Comparison of ENCODE assay signal across 13 mouse cellular contexts in genomic region chr6:144753225-144753962, GRCm38 (mm10). TPM values are rescaled to one million over a fixed set of nuclear protein-coding genes. Genes with fewer than 3 reads are reported as not detected.
DNase-seq lines count a peak whose midpoint lies in the region; ATAC-seq and TF ChIP-seq lines count a peak whose summit lies in the region.
"Had no signal": no experiment of that assay in that cellular context is flagged by ENCODE, and none has a peak within 500 bp of the region (broad histone marks: within the 10 kb centered on the region; RNA-seq: fewer than 3 reads in every experiment).

No protein-coding gene starts in this region.

- no peak for DNase-seq in intestine, embryonic 14.5 days (ENCODE audit: low spot score)
- no peak for DNase-seq in lung, postnatal 0 days (ENCODE audit: low spot score)
- DNase-seq in lung, adult 2 months, result no peak
- DNase-seq in layer of hippocampus, adult 9-11 months, result peak; percentile 31
- no peak for DNase-seq in gastrocnemius, postnatal 25 days
- no peak for DNase-seq in kidney, adult 8-10 months
- DNase-seq: cerebellum, adult 11-12 months; retina, postnatal 1 day had no signal

- no peaks in the 10 kb centered on the region for H3K27me3 ChIP-seq in intestine, embryonic 14.5 days (replicated peaks; ENCODE audit: control insufficient read depth, insufficient read depth, low read length)
- no peaks in the 10 kb centered on the region for H3K27me3 ChIP-seq in intestine, postnatal 0 days (replicated peaks; ENCODE audit: control insufficient read depth, insufficient read depth, low read length)
- H3K27me3 ChIP-seq in lung, postnatal 0 days (replicated peaks; ENCODE audit: insufficient read depth, low read length), result no peaks in the 10 kb centered on the region
- H3K27me3 ChIP-seq in stomach, embryonic 16.5 days (ENCODE audit: control insufficient read depth, insufficient read depth, low read length), result no peaks in the 10 kb centered on the region
- H3K27me3 ChIP-seq: midbrain, embryonic 13.5 days; neural tube, embryonic 12.5 days had no signal

- no peak for TF ChIP-seq CTCF in intestine, postnatal 0 days (IDR thresholded peaks at IDR 0.05; ENCODE audit: low read depth)
- TF ChIP-seq CTCF in lung, postnatal 0 days (IDR thresholded peaks at IDR 0.05), result no peak
- TF ChIP-seq CTCF in lung, adult 2 months (IDR thresholded peaks at IDR 0.05; ENCODE audit: insufficient read depth, low read length), result no peak

- no peak for TF ChIP-seq POLR2A in lung, adult 2 months (IDR thresholded peaks at IDR 0.05; ENCODE audit: borderline replicate concordance, extremely low read depth, low read depth, low read length)

- peak overlapping the region; percentile 64; the same call in 1 of the 2 replicates for H3K27ac ChIP-seq in intestine, embryonic 14.5 days (ENCODE audit: low read depth)
- no peak overlapping the region for H3K27ac ChIP-seq in intestine, postnatal 0 days (ENCODE audit: low read depth, low read length)
- H3K27ac ChIP-seq in lung, postnatal 0 days (ENCODE audit: low read length), result peak overlapping the region; percentile 54
- peak overlapping the region; percentile 44; the same call in 1 of the 2 replicates for H3K27ac ChIP-seq in stomach, embryonic 16.5 days (ENCODE audit: low read length)
- H3K27ac ChIP-seq: midbrain, embryonic 13.5 days; neural tube, embryonic 12.5 days had no signal

- no peak overlapping the region for H3K4me2 ChIP-seq in intestine, embryonic 14.5 days (ENCODE audit: low read length)
- no peak overlapping the region for H3K4me2 ChIP-seq in intestine, postnatal 0 days (replicated peaks; ENCODE audit: low read depth)
- no peak overlapping the region for H3K4me2 ChIP-seq in lung, postnatal 0 days (replicated peaks; ENCODE audit: low read depth, low read length)
- no peak overlapping the region for H3K4me2 ChIP-seq in stomach, embryonic 16.5 days (ENCODE audit: low read depth, low read length)
- H3K4me2 ChIP-seq: midbrain, embryonic 13.5 days; neural tube, embryonic 12.5 days had no signal

- no peak overlapping the region for H3K9ac ChIP-seq in intestine, embryonic 14.5 days (ENCODE audit: low read length)
- no peak overlapping the region for H3K9ac ChIP-seq in intestine, postnatal 0 days (ENCODE audit: low read depth, low read length)
- H3K9ac ChIP-seq in lung, postnatal 0 days (replicated peaks; ENCODE audit: low read depth), result no peak overlapping the region
- H3K9ac ChIP-seq in stomach, embryonic 16.5 days (ENCODE audit: low read length), result no peak overlapping the region
- H3K9ac ChIP-seq: midbrain, embryonic 13.5 days; neural tube, embryonic 12.5 days had no signal

- no peaks in the 10 kb centered on the region for H3K9me3 ChIP-seq in intestine, embryonic 14.5 days (ENCODE audit: control insufficient read depth, low read length)
- no peaks in the 10 kb centered on the region for H3K9me3 ChIP-seq in intestine, postnatal 0 days (ENCODE audit: control insufficient read depth)
- H3K9me3 ChIP-seq in lung, postnatal 0 days (ENCODE audit: low read length), result no peaks in the 10 kb centered on the region
- H3K9me3 ChIP-seq in stomach, embryonic 16.5 days (replicated peaks; ENCODE audit: control insufficient read depth, low read length), result no peaks in the 10 kb centered on the region
- H3K9me3 ChIP-seq: midbrain, embryonic 13.5 days; neural tube, embryonic 12.5 days had no signal

- no peak for ATAC-seq in intestine, embryonic 14.5 days (replicated peaks; ENCODE audit: low FRiP score, low TSS enrichment, low read depth)
- ATAC-seq in intestine, postnatal 0 days, result no peak
- no peak for ATAC-seq in lung, postnatal 0 days
- no peak for ATAC-seq in stomach, embryonic 16.5 days (ENCODE audit: insufficient read depth, low FRiP score)
- ATAC-seq: inflammation-experienced regulatory T-cells, adult 6 months; midbrain, embryonic 13.5 days had no signal

- no peak; the same call in 1 of the 2 replicates for TF ChIP-seq EP300 in lung, postnatal 0 days (IDR thresholded peaks at IDR 0.05)

- 63% methylated on average over 13 of the region's 13 CpGs for WGBS in intestine, embryonic 14.5 days
- WGBS in intestine, postnatal 0 days, result 75% methylated on average over 13 of the region's 13 CpGs
- WGBS in lung, postnatal 0 days, result 65% methylated on average over 13 of the region's 13 CpGs
- WGBS in lung, adult 2 months, result 66% methylated on average over 13 of the region's 13 CpGs
- WGBS in stomach, embryonic 16.5 days, result 59% methylated on average over 13 of the region's 13 CpGs

- no peak overlapping the region for H3K4me3 ChIP-seq in intestine, embryonic 14.5 days (ENCODE audit: low read depth, low read length)
- H3K4me3 ChIP-seq in intestine, postnatal 0 days (ENCODE audit: low read depth, low read length), result no peak overlapping the region
- no peak overlapping the region for H3K4me3 ChIP-seq in lung, postnatal 0 days (ENCODE audit: low read depth, low read length)
- H3K4me3 ChIP-seq in lung, adult 2 months (replicated peaks; ENCODE audit: extremely low read depth, low read depth, low read length), result no peak overlapping the region
- no peak overlapping the region for H3K4me3 ChIP-seq in stomach, embryonic 16.5 days (replicated peaks; ENCODE audit: low read length)
- H3K4me3 ChIP-seq: midbrain, embryonic 13.5 days; neural tube, embryonic 12.5 days had no signal

- H3K4me1 ChIP-seq in intestine, embryonic 14.5 days (replicated peaks; ENCODE audit: control insufficient read depth, insufficient read depth, low read length), result peaks cover 17% of the 10 kb centered on the region
- 0 out of 2 replicates have a peak, but pooled peaks cover 8% of the 10 kb centered on the region for H3K4me1 ChIP-seq in intestine, postnatal 0 days (replicated peaks; ENCODE audit: control insufficient read depth, insufficient read depth, low read length)
- no peaks in the 10 kb centered on the region for H3K4me1 ChIP-seq in lung, postnatal 0 days (ENCODE audit: insufficient read depth, low read depth, low read length)
- peaks cover 2% of the 10 kb centered on the region; the same call in 1 of the 2 replicates for H3K4me1 ChIP-seq in lung, adult 2 months (ENCODE audit: control insufficient read depth, insufficient read depth, low read length)
- H3K4me1 ChIP-seq in stomach, embryonic 16.5 days (ENCODE audit: control insufficient read depth, insufficient read depth, low read length), result peaks cover 12% of the 10 kb centered on the region

- no peaks in the 10 kb centered on the region for H3K36me3 ChIP-seq in intestine, embryonic 14.5 days (ENCODE audit: control insufficient read depth, insufficient read depth, low read length)
- H3K36me3 ChIP-seq in intestine, postnatal 0 days (ENCODE audit: control insufficient read depth, insufficient read depth), result no peaks in the 10 kb centered on the region
- H3K36me3 ChIP-seq in lung, postnatal 0 days (ENCODE audit: insufficient read depth, low read length), result no peaks in the 10 kb centered on the region
- no peaks in the 10 kb centered on the region for H3K36me3 ChIP-seq in stomach, embryonic 16.5 days (ENCODE audit: control insufficient read depth, insufficient read depth, low read length)
- H3K36me3 ChIP-seq: midbrain, embryonic 13.5 days; neural tube, embryonic 12.5 days had no signal

RNA-seq across cellular contexts. Expression of gene Sox5, which starts 28.4 kb away (rescaled TPM):
- polyA plus RNA-seq in intestine, embryonic 14.5 days (2014; fragmentation: Nextera tagmentation; extraction: Ambion mirVana), result 17.2 and 20.5 TPM in 2 replicates
- 3.3 TPM in 2 replicates for polyA plus RNA-seq in intestine, postnatal 0 days (2015; fragmentation: Nextera tagmentation; extraction: Ambion mirVana)
- 9.8 and 10.2 TPM in 2 replicates for polyA plus RNA-seq in lung, postnatal 0 days (2015; fragmentation: Nextera tagmentation; extraction: Ambion mirVana)
- 5.0 and 8.6 TPM in 2 replicates for polyA plus RNA-seq in lung, adult 2 months (2012; rRNA removed)
- 25.8 and 28.6 TPM in 2 replicates for polyA plus RNA-seq in stomach, embryonic 16.5 days (2015; fragmentation: Nextera tagmentation; extraction: Ambion mirVana)
- under 1 TPM; 0.64 to 0.70 TPM for total RNA-seq in gastrocnemius, postnatal 25 days (2021)
